Mouse (Mus musculus): ENCODE data around the gene Gm49398. TPM values are rescaled to one million over a fixed set of nuclear protein-coding genes. Genes with fewer than 3 reads are reported as not detected.

Gene Gm49398
- not detected in 2 replicates for polyA plus RNA-seq (2012; ENCODE audit: insufficient read depth, insufficient read length, missing spikeins)

- H3K4me1 ChIP-seq (ENCODE audit: control insufficient read depth, insufficient read depth, insufficient read length, low read length): no peaks in the 10 kb centered on the region
- no peak within 1 kb of the TSS for H3K4me3 ChIP-seq (ENCODE audit: insufficient read depth, low read depth, low read length)
- no peak within 1 kb of the TSS for H3K27ac ChIP-seq (replicated peaks; ENCODE audit: low read depth, low read length)
Observed at GRCm38 (mm10) chr13:61288739-61289138, at the start of gene Gm49398. Gene Gm49398 (minus strand): TSS chr13:61288839.

DNA sequence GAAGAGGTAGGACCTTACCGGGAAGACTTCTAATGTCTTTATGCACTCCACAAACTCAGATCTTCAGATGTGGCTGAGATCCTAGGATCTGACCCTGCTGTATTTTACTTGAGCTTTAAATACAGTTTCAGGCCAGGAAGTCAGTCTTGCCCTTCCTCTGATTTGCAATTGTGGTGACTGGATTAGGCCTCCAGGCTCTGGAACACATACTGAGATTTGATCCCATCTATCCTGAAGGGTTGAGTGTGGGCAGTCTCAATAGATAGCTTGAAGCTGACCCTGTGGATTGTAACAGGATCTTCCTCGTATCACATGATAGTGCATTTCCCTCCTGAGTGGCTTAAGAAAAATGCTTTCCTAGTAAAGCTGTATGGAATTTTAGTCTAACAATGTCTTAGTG, 33.4 kb downstream of the Gm49398 start, which contains the start of gene Cts8:
Gene Cts8, minus strand, starts transcription at position 101 of the 400 bp plus-strand sequence.
- H3K4me1 ChIP-seq (ENCODE audit: control insufficient read depth, insufficient read depth, insufficient read length, low read length): no peaks in the 10 kb centered on the region
- H3K4me3 ChIP-seq (ENCODE audit: insufficient read depth, low read depth, low read length): no peak within 1 kb of the TSS
- no peak within 1 kb of the TSS for H3K27ac ChIP-seq (replicated peaks; ENCODE audit: low read depth, low read length)

DNA sequence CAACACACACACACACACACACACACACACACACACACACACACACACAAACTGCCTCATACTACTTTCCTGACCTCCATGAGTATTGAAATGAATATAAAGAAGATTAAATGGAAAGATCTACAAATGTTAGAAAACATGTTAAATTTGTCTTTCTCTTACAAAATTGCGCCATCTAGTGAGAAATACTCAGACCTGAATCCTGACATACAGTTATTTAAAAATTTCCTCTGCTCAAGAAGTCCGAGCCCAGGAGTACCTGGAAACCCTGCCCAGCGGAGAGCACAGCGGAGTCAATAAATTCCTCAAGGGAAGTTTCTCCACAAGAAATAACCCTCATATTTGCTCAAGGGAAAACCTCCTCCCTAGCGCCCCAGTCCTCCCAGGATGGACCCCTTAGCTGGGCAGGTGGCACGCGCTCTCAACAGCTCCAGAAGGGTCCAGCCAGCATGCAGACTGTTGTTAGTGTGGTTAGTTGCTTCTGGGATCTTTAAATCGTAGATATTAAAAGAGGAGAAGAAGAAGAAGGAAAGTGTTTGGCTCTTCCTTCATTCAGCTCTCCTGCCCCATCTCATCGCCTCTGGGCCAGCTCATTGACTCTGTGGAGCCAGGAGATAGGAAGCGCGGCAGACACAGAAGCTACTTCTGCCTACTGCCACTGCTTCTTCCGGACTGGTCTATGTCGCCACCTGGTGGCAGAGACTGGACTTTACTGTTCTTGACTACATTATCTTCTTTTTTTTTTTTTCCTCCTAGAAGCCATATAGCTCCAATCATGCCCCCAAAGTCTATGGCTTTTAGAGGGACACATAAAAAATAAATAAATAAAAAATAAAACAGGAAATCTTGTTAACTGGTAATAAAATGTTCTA, 47.3 kb downstream of the Gm49398 start:
- Histone ChIP-seq H3K27ac (replicated peaks; ENCODE audit: low read depth, low read length) (no peak overlapping the region), H3K4me1 (ENCODE audit: control insufficient read depth, insufficient read depth, insufficient read length, low read length) (no peaks in the 10 kb centered on the region), H3K4me3 (ENCODE audit: insufficient read depth, low read depth, low read length) (no peak overlapping the region)

GRCm38 (mm10) chr13:61203310-61203709, 85.3 kb downstream of the Gm49398 start, which contains the start of gene Cts6:
Gene Cts6 (minus strand): TSS chr13:61203410.
- no peak within 1 kb of the TSS for H3K27ac ChIP-seq (replicated peaks; ENCODE audit: low read depth, low read length)
- no peaks in the 10 kb centered on the region for H3K4me1 ChIP-seq (ENCODE audit: control insufficient read depth, insufficient read depth, insufficient read length, low read length)
- no peak within 1 kb of the TSS for H3K4me3 ChIP-seq (ENCODE audit: insufficient read depth, low read depth, low read length)

Other genes with a start within 250 kb of the Gm49398 start
- not detected in 2 replicates for gene Ctsq, start 248.2 kb downstream of the Gm49398 start, polyA plus RNA-seq (2012; ENCODE audit: insufficient read depth, insufficient read length, missing spikeins)
- gene Ctsr, start 124.6 kb downstream of the Gm49398 start, polyA plus RNA-seq (2012; ENCODE audit: insufficient read depth, insufficient read length, missing spikeins): not detected in 2 replicates
- not detected in 2 replicates for gene Cts6, start 85.4 kb downstream of the Gm49398 start, polyA plus RNA-seq (2012; ENCODE audit: insufficient read depth, insufficient read length, missing spikeins)
- not detected in 2 replicates for gene Cts8, start 33.5 kb downstream of the Gm49398 start, polyA plus RNA-seq (2012; ENCODE audit: insufficient read depth, insufficient read length, missing spikeins)
- gene Cts7, start 69.4 kb upstream of the Gm49398 start, polyA plus RNA-seq (2012; ENCODE audit: insufficient read depth, insufficient read length, missing spikeins): not detected in 2 replicates

Measured in brown adipose tissue, adult 24 weeks (tissue).